Comparison of ENCODE assay signal across 8 mouse cellular contexts in genomic region chr14:30943860-30944674, GRCm38 (mm10). TPM values are rescaled to one million over a fixed set of nuclear protein-coding genes. Genes with fewer than 3 reads are reported as not detected.
A peak's percentile ranks its signal among the peaks of the same experiment; 100 is the strongest.
DNase-seq lines count a peak whose midpoint lies in the region; ATAC-seq and TF ChIP-seq lines count a peak whose summit lies in the region.
"Had no signal": no experiment of that assay in that cellular context is flagged by ENCODE, and none has a peak within 500 bp of the region (broad histone marks: within the 10 kb centered on the region; RNA-seq: fewer than 3 reads in every experiment).

No protein-coding gene starts in this region.

- H3K4me1 ChIP-seq in ES-E14 (ENCODE audit: control insufficient read depth in 2 of 2, insufficient read depth in 2 of 2, low read length in 2 of 2, poor library complexity in 1 of 2) = no peaks in the 10 kb centered on the region
- no peaks in the 10 kb centered on the region for H3K4me1 ChIP-seq in lung, embryonic 14.5 days (ENCODE audit: insufficient read depth)

- no peak overlapping the region for H3K27ac ChIP-seq in ES-E14 (ENCODE audit: insufficient read depth, low read depth, low read length, poor library complexity, severe bottlenecking)
- no peak overlapping the region for H3K27ac ChIP-seq in lung, embryonic 14.5 days (ENCODE audit: low read depth)

- 54% methylated on average over 11 of the region's 11 CpGs for WGBS in lung, embryonic 14.5 days

- H3K9me3 ChIP-seq in ES-E14 (ENCODE audit: control insufficient read depth, insufficient read depth, low read depth, low read length) = no peaks in the 10 kb centered on the region
- no peaks in the 10 kb centered on the region for H3K9me3 ChIP-seq in lung, embryonic 14.5 days (ENCODE audit: low read depth, low read length)

- no peak for TF ChIP-seq CTCF in C2C12 (IDR thresholded peaks at IDR 0.05; ENCODE audit: control insufficient read depth, insufficient read depth, insufficient read length)
- peak; percentile 86 for TF ChIP-seq CTCF in lung, embryonic 14.5 days (IDR thresholded peaks at IDR 0.05; ENCODE audit: low read depth)

- H3K27me3 ChIP-seq in C2C12 (ENCODE audit: control insufficient read depth, insufficient read depth, insufficient read length) = no peaks in the 10 kb centered on the region
- no peaks in the 10 kb centered on the region for H3K27me3 ChIP-seq in lung, embryonic 14.5 days (ENCODE audit: insufficient read depth, low read length)

- H3K79me3 ChIP-seq in C2C12 (ENCODE audit: low read depth) = no peaks in the 10 kb centered on the region

- no peaks in the 10 kb centered on the region for H3K36me3 ChIP-seq in C2C12 (ENCODE audit: control insufficient read depth, insufficient read depth)
- H3K36me3 ChIP-seq in ES-E14 (ENCODE audit: control insufficient read depth, insufficient read depth, low read length, poor library complexity, severe bottlenecking) = no peaks in the 10 kb centered on the region
- H3K36me3 ChIP-seq in lung, embryonic 14.5 days (ENCODE audit: insufficient read depth) = no peaks in the 10 kb centered on the region

- H3ac ChIP-seq in C2C12 (ENCODE audit: control insufficient read depth, insufficient read length, low read depth) = no peak overlapping the region

- H3K79me2 ChIP-seq in C2C12 (ENCODE audit: control insufficient read depth, insufficient read depth) = no peaks in the 10 kb centered on the region

- DNase-seq in ES-E14 (ENCODE audit: low read depth, low spot score) = peak; percentile 40
- peak; percentile 40 for DNase-seq in c-Kit-positive CD71-positive TER-119-positive erythroid progenitor cells, embryonic 14.5 days (ENCODE audit: low spot score)
- DNase-seq in heart, adult 18-20 months = peak; percentile 57 to 85
- peak; percentile 9 to 81 for DNase-seq in layer of hippocampus, adult 18-20 months (ENCODE audit: low spot score in 2 of 2)
- DNase-seq in lung, embryonic 14.5 days = peak; percentile 85
- DNase-seq in right cerebral cortex, postnatal 10 days (ENCODE audit: low spot score in 2 of 2) = peak; percentile 59 to 73

- no peak overlapping the region for H3K9ac ChIP-seq in ES-E14 (ENCODE audit: insufficient read depth, low read depth, low read length, poor library complexity, severe bottlenecking)
- H3K9ac ChIP-seq in lung, embryonic 14.5 days = no peak overlapping the region

- in situ Hi-C loops in ES-E14 (cut with MboI; ENCODE audit: low sequenced_read_pairs in 2 of 2, unreplicated experiment in 2 of 2) = no loop called here

- H3K4me3 ChIP-seq in C2C12 (ENCODE audit: insufficient read depth, poor library complexity, severe bottlenecking) (no peak overlapping the region), ES-E14 (ENCODE audit: insufficient read depth in 1 of 2, low read depth in 1 of 2, low read length in 2 of 2, poor library complexity in 1 of 2, severe bottlenecking in 1 of 2) (no peak overlapping the region)
- no peak overlapping the region for H3K4me3 ChIP-seq in lung, embryonic 14.5 days (ENCODE audit: low read depth, low read length)

- H3K4me2 ChIP-seq in lung, embryonic 14.5 days = no peak overlapping the region

- peak; percentile 44 for ATAC-seq in lung, embryonic 14.5 days (ENCODE audit: insufficient read depth)

TF ChIP-seq in C2C12, 6 proteins besides CTCF, POLR2A, EP300 and RAD21:
- TF ChIP-seq CEBPB (IDR thresholded peaks at IDR 0.05; ENCODE audit: low read depth) (peak; percentile 39), USF1 (IDR thresholded peaks at IDR 0.05; ENCODE audit: low read depth) (no peak), MYOD1 (IDR thresholded peaks at IDR 0.05; ENCODE audit: control insufficient read depth, insufficient read length, low read depth) (no peak)

TF ChIP-seq in ES-E14, 5 proteins besides CTCF, POLR2A, EP300 and RAD21:
- TF ChIP-seq MAFK (IDR thresholded peaks at IDR 0.05; ENCODE audit: insufficient read depth, low read depth, low read length) = no peak
- TF ChIP-seq ZC3H11A (IDR thresholded peaks at IDR 0.05; ENCODE audit: borderline replicate concordance, low read depth, low read length) = peak; percentile 57; the same call in 1 of the 2 replicates
TF ChIP-seq in ES-E14: peak in this region for 1.

RNA-seq across cellular contexts. Expression of gene Itih1, which starts 1.0 kb away (rescaled TPM):
- not detected for polyA plus RNA-seq in C2C12 (2012; fragmentation: generic; extraction: Trizol)
- total RNA-seq in ES-E14 (2012; rRNA removed) = 0.04 TPM in 1 of 2 replicates, not detected in the other
- total RNA-seq in heart, adult 18-20 months (2021) = not detected
- total RNA-seq in layer of hippocampus, adult 18-20 months (2021) = not detected
- polyA plus RNA-seq in lung, embryonic 14.5 days (2014; fragmentation: Nextera tagmentation; extraction: Ambion mirVana) = not detected in 2 replicates
- total RNA-seq: left cerebral cortex, adult 8-10 months had no signal

RNA-seq across cellular contexts. Expression of gene Nek4, which starts 7.1 kb away (rescaled TPM):
- 4.2 TPM for polyA plus RNA-seq in C2C12 (2012; fragmentation: generic; extraction: Trizol)
- 15.0 and 16.8 TPM in 2 replicates for total RNA-seq in ES-E14 (2012; rRNA removed)
- 1 to 10 TPM; 4.8 TPM for total RNA-seq in heart, adult 18-20 months (2021)
- total RNA-seq in layer of hippocampus, adult 18-20 months (2021) = 10 to 100 TPM; 18.2 to 20.4 TPM
- 11.9 and 12.3 TPM in 2 replicates for polyA plus RNA-seq in lung, embryonic 14.5 days (2014; fragmentation: Nextera tagmentation; extraction: Ambion mirVana)

RNA-seq across cellular contexts. Expression of gene Itih3, which starts 20.5 kb away (rescaled TPM):
- polyA plus RNA-seq in C2C12 (2012; fragmentation: generic; extraction: Trizol) = 0.01 TPM
- 0.16 and 0.40 TPM in 2 replicates for total RNA-seq in ES-E14 (2012; rRNA removed)
- under 1 TPM; 0.27 to 0.69 TPM for total RNA-seq in heart, adult 18-20 months (2021)
- total RNA-seq in layer of hippocampus, adult 18-20 months (2021) = 10 to 100 TPM; 25.6 to 31.0 TPM
- 0.31 and 0.71 TPM in 2 replicates for polyA plus RNA-seq in lung, embryonic 14.5 days (2014; fragmentation: Nextera tagmentation; extraction: Ambion mirVana)

RNA-seq across cellular contexts. Expression of gene Glt8d1, which starts 57.1 kb away (rescaled TPM):
- polyA plus RNA-seq in C2C12 (2012; fragmentation: generic; extraction: Trizol) = 13.4 TPM
- 22.4 and 25.4 TPM in 2 replicates for total RNA-seq in ES-E14 (2012; rRNA removed)
- total RNA-seq in heart, adult 18-20 months (2021) = 10 to 100 TPM; 19.8 to 22.5 TPM
- total RNA-seq in layer of hippocampus, adult 18-20 months (2021) = 10 to 100 TPM; 38.4 to 39.4 TPM
- 69.1 and 69.6 TPM in 2 replicates for polyA plus RNA-seq in lung, embryonic 14.5 days (2014; fragmentation: Nextera tagmentation; extraction: Ambion mirVana)

RNA-seq across cellular contexts. Expression of gene Spcs1, which starts 57.4 kb away (rescaled TPM):
- polyA plus RNA-seq in C2C12 (2012; fragmentation: generic; extraction: Trizol) = 218 TPM
- 161 and 182 TPM in 2 replicates for total RNA-seq in ES-E14 (2012; rRNA removed)
- total RNA-seq in heart, adult 18-20 months (2021) = 100 to 1,000 TPM; 132 to 138 TPM
- 100 to 1,000 TPM; 149 to 170 TPM for total RNA-seq in layer of hippocampus, adult 18-20 months (2021)
- 352 and 383 TPM in 2 replicates for polyA plus RNA-seq in lung, embryonic 14.5 days (2014; fragmentation: Nextera tagmentation; extraction: Ambion mirVana)

Comparison
In these comparisons a context has a peak if more than half of its experiments do, and no peak if none do; other contexts are left out.
1. RNA of gene Itih3, which starts 20.5 kb away (total RNA-seq): 25.6 to 31.0 TPM in layer of hippocampus, adult 18-20 months; 0.27 to 0.69 TPM in heart, adult 18-20 months and 0.16 to 0.40 TPM in ES-E14; every median in the first group is over 10 times any median in the second.
2. Peak in every context shown above with its lines, with median percentiles within 50 percentile points of each other: DNase-seq.